9 mouse cellular contexts compared by ENCODE assay signal in the genomic region with DNA sequence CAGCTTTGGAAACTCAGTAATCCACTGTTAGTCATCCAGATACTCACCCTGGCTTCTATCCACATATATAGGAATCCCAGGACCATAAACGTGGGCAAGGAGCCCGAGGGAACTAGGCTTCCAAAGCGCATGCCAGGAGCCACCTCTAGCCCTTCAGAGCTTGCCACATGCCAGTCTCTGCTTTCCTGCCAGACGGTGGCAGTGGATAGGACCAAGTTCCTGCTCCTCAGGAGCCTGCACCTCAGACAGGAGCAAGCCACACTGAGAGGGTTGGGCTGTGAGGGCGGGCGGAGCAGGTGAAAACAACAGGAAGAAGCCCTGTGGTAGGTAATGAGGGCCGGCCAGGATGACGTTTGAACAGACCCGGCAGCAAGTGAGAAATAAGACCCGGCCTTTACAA. TPM values are rescaled to one million over a fixed set of nuclear protein-coding genes. Genes with fewer than 3 reads are reported as not detected.
DNase-seq lines count a peak whose midpoint lies in the region; ATAC-seq and TF ChIP-seq lines count a peak whose summit lies in the region.
"Had no signal": no experiment of that assay in that cellular context is flagged by ENCODE, and none has a peak within 500 bp of the region (broad histone marks: within the 10 kb centered on the region; RNA-seq: fewer than 3 reads in every experiment).

No protein-coding gene starts in this region.

- peak overlapping the region; percentile 23; the same call in 1 of the 2 replicates for H3K9ac ChIP-seq in midbrain, embryonic 13.5 days (replicated peaks)
- no peak overlapping the region for H3K9ac ChIP-seq in midbrain, postnatal 0 days (replicated peaks; ENCODE audit: low read length, poor library complexity, severe bottlenecking)
- no peak overlapping the region for H3K9ac ChIP-seq in stomach, postnatal 0 days (ENCODE audit: low read length)
- no peak overlapping the region for H3K9ac ChIP-seq in midbrain, embryonic 16.5 days (ENCODE audit: low read depth, low read length)

- H3K27ac ChIP-seq in midbrain, embryonic 13.5 days = no peak overlapping the region
- no peak overlapping the region for H3K27ac ChIP-seq in midbrain, postnatal 0 days (ENCODE audit: low read depth, low read length)
- H3K27ac ChIP-seq in stomach, postnatal 0 days (replicated peaks) = no peak overlapping the region
- H3K27ac ChIP-seq in midbrain, embryonic 16.5 days (ENCODE audit: low read length) = no peak overlapping the region

- no peak for ATAC-seq in midbrain, embryonic 13.5 days
- ATAC-seq in midbrain, postnatal 0 days (ENCODE audit: low FRiP score) = no peak
- peak; percentile 60 for ATAC-seq in stomach, postnatal 0 days (ENCODE audit: low FRiP score, low TSS enrichment)
- ATAC-seq in midbrain, embryonic 16.5 days = no peak

- no peaks in the 10 kb centered on the region for H3K27me3 ChIP-seq in midbrain, embryonic 13.5 days
- no peaks in the 10 kb centered on the region for H3K27me3 ChIP-seq in midbrain, postnatal 0 days (ENCODE audit: insufficient read depth, low read length)
- H3K27me3 ChIP-seq in stomach, postnatal 0 days (ENCODE audit: control insufficient read depth, insufficient read depth, low read length) = no peaks in the 10 kb centered on the region
- H3K27me3 ChIP-seq in midbrain, embryonic 16.5 days (ENCODE audit: control insufficient read depth, insufficient read depth, low read depth, low read length) = no peaks in the 10 kb centered on the region

- H3K36me3 ChIP-seq in midbrain, embryonic 13.5 days = peaks cover 31% of the 10 kb centered on the region
- H3K36me3 ChIP-seq in midbrain, postnatal 0 days (ENCODE audit: insufficient read depth, low read length) = peaks cover 15% of the 10 kb centered on the region
- H3K36me3 ChIP-seq in stomach, postnatal 0 days (ENCODE audit: control insufficient read depth, insufficient read depth, low read length) = peaks cover 9% of the 10 kb centered on the region; the same call in 1 of the 2 replicates
- H3K36me3 ChIP-seq in midbrain, embryonic 16.5 days (ENCODE audit: control insufficient read depth, insufficient read depth, low read length) = peaks cover 7% of the 10 kb centered on the region

- WGBS in midbrain, embryonic 13.5 days = 48% methylated on average over 10 of the region's 10 CpGs
- WGBS in midbrain, postnatal 0 days = 57% methylated on average over 10 of the region's 10 CpGs
- WGBS in stomach, postnatal 0 days = 28% methylated on average over 10 of the region's 10 CpGs
- WGBS in midbrain, embryonic 16.5 days = 45% methylated on average over 10 of the region's 10 CpGs

- no peak for TF ChIP-seq CTCF in midbrain, postnatal 0 days (IDR thresholded peaks at IDR 0.05)
- peak; percentile 44 for TF ChIP-seq CTCF in stomach, postnatal 0 days (IDR thresholded peaks at IDR 0.05; ENCODE audit: low read depth)

- H3K4me1 ChIP-seq in midbrain, embryonic 13.5 days (replicated peaks) = peaks cover 30% of the 10 kb centered on the region
- H3K4me1 ChIP-seq in midbrain, postnatal 0 days (ENCODE audit: insufficient read depth, low read length) = peaks cover 5% of the 10 kb centered on the region; the same call in 1 of the 2 replicates
- peaks cover 2% of the 10 kb centered on the region; the same call in 1 of the 2 replicates for H3K4me1 ChIP-seq in stomach, postnatal 0 days (replicated peaks; ENCODE audit: control insufficient read depth, insufficient read depth)
- H3K4me1 ChIP-seq in midbrain, embryonic 16.5 days (ENCODE audit: control insufficient read depth, insufficient read depth, low read length) = peaks cover 15% of the 10 kb centered on the region

- H3K4me2 ChIP-seq in midbrain, embryonic 13.5 days (replicated peaks) = no peak overlapping the region
- no peak overlapping the region for H3K4me2 ChIP-seq in midbrain, postnatal 0 days (ENCODE audit: low read depth, low read length, poor library complexity, severe bottlenecking)
- no peak overlapping the region for H3K4me2 ChIP-seq in stomach, postnatal 0 days (replicated peaks; ENCODE audit: low read depth)
- no peak overlapping the region for H3K4me2 ChIP-seq in midbrain, embryonic 16.5 days (ENCODE audit: low read length)

- H3K4me3 ChIP-seq in midbrain, embryonic 13.5 days (replicated peaks) = no peak overlapping the region
- H3K4me3 ChIP-seq in midbrain, postnatal 0 days (ENCODE audit: low read depth, low read length) = no peak overlapping the region
- no peak overlapping the region for H3K4me3 ChIP-seq in stomach, postnatal 0 days (ENCODE audit: low read depth, low read length)
- no peak overlapping the region for H3K4me3 ChIP-seq in midbrain, embryonic 16.5 days (ENCODE audit: low read depth, low read length)

- DNase-seq in midbrain, postnatal 0 days (ENCODE audit: low spot score) = no peak
- DNase-seq in cerebellum, adult 9-10 months = peak; percentile 77
- DNase-seq in kidney, postnatal 14 days = peak; percentile 43
- DNase-seq in stomach, postnatal 0 days (ENCODE audit: low spot score) = peak; percentile 74
- no peak for DNase-seq in heart, postnatal 4 days
- DNase-seq: heart, postnatal 14 days; thymus, adult 2 months had no signal

- TF ChIP-seq EP300 in stomach, postnatal 0 days (optimal IDR thresholded peaks at IDR 0.05) = no peak

- H3K9me3 ChIP-seq in midbrain, embryonic 13.5 days = no peaks in the 10 kb centered on the region
- no peaks in the 10 kb centered on the region for H3K9me3 ChIP-seq in midbrain, postnatal 0 days (ENCODE audit: low read length)
- no peaks in the 10 kb centered on the region for H3K9me3 ChIP-seq in stomach, postnatal 0 days (ENCODE audit: control insufficient read depth, low read length)
- no peaks in the 10 kb centered on the region for H3K9me3 ChIP-seq in midbrain, embryonic 16.5 days (replicated peaks; ENCODE audit: control insufficient read depth, low read length, poor library complexity, severe bottlenecking)

RNA-seq across cellular contexts. Expression of a gene that starts 2.9 kb away (rescaled TPM):
- polyA plus RNA-seq in midbrain, embryonic 13.5 days (2015; fragmentation: Nextera tagmentation; extraction: Ambion mirVana) = 34.7 and 38.0 TPM in 2 replicates
- total RNA-seq in midbrain, postnatal 0 days (2014; rRNA removed) = 13.8 and 21.1 TPM in 2 replicates
- 42.7 and 45.7 TPM in 2 replicates for polyA plus RNA-seq in midbrain, postnatal 0 days (2015; fragmentation: Nextera tagmentation; extraction: Ambion mirVana)
- polyA plus RNA-seq in stomach, postnatal 0 days (2015; fragmentation: Nextera tagmentation; extraction: Ambion mirVana) = 22.2 and 23.5 TPM in 2 replicates
- total RNA-seq in heart, postnatal 4 days (2021) = 10 to 100 TPM; 11.7 to 13.4 TPM
- polyA plus RNA-seq in midbrain, embryonic 16.5 days (2015; fragmentation: Nextera tagmentation; extraction: Ambion mirVana) = 30.9 and 33.9 TPM in 2 replicates

RNA-seq across cellular contexts. Expression of a gene that starts 10.2 kb away (rescaled TPM):
- 17.5 and 17.7 TPM in 2 replicates for polyA plus RNA-seq in midbrain, embryonic 13.5 days (2015; fragmentation: Nextera tagmentation; extraction: Ambion mirVana)
- total RNA-seq in midbrain, postnatal 0 days (2014; rRNA removed) = 17.2 and 18.3 TPM in 2 replicates
- polyA plus RNA-seq in midbrain, postnatal 0 days (2015; fragmentation: Nextera tagmentation; extraction: Ambion mirVana) = 16.6 and 17.1 TPM in 2 replicates
- 12.4 and 12.7 TPM in 2 replicates for polyA plus RNA-seq in stomach, postnatal 0 days (2015; fragmentation: Nextera tagmentation; extraction: Ambion mirVana)
- total RNA-seq in heart, postnatal 4 days (2021) = 10 to 100 TPM; 14.8 to 15.3 TPM
- 21.2 and 24.4 TPM in 2 replicates for polyA plus RNA-seq in midbrain, embryonic 16.5 days (2015; fragmentation: Nextera tagmentation; extraction: Ambion mirVana)

RNA-seq across cellular contexts. Expression of a gene that starts 22.7 kb away (rescaled TPM):
- polyA plus RNA-seq in midbrain, embryonic 13.5 days (2015; fragmentation: Nextera tagmentation; extraction: Ambion mirVana) = 2.0 and 3.0 TPM in 2 replicates
- total RNA-seq in midbrain, postnatal 0 days (2014; rRNA removed) = 9.0 and 13.2 TPM in 2 replicates
- 3.5 and 4.1 TPM in 2 replicates for polyA plus RNA-seq in midbrain, postnatal 0 days (2015; fragmentation: Nextera tagmentation; extraction: Ambion mirVana)
- polyA plus RNA-seq in stomach, postnatal 0 days (2015; fragmentation: Nextera tagmentation; extraction: Ambion mirVana) = 11.2 and 11.9 TPM in 2 replicates
- 10 to 100 TPM; 42.3 to 49.2 TPM for total RNA-seq in heart, postnatal 4 days (2021)
- 3.0 and 3.4 TPM in 2 replicates for polyA plus RNA-seq in midbrain, embryonic 16.5 days (2015; fragmentation: Nextera tagmentation; extraction: Ambion mirVana)

RNA-seq across cellular contexts. Expression of a gene that starts 41.6 kb away (rescaled TPM):
- polyA plus RNA-seq in midbrain, embryonic 13.5 days (2015; fragmentation: Nextera tagmentation; extraction: Ambion mirVana) = 17.9 and 26.3 TPM in 2 replicates
- total RNA-seq in midbrain, postnatal 0 days (2014; rRNA removed) = 7.8 and 8.9 TPM in 2 replicates
- polyA plus RNA-seq in midbrain, postnatal 0 days (2015; fragmentation: Nextera tagmentation; extraction: Ambion mirVana) = 17.0 and 20.6 TPM in 2 replicates
- 10.1 and 10.6 TPM in 2 replicates for polyA plus RNA-seq in stomach, postnatal 0 days (2015; fragmentation: Nextera tagmentation; extraction: Ambion mirVana)
- 10 to 100 TPM; 10.5 to 11.1 TPM for total RNA-seq in heart, postnatal 4 days (2021)
- 19.3 and 21.5 TPM in 2 replicates for polyA plus RNA-seq in midbrain, embryonic 16.5 days (2015; fragmentation: Nextera tagmentation; extraction: Ambion mirVana)

RNA-seq across cellular contexts. Expression of a gene that starts 52.4 kb away (rescaled TPM):
- polyA plus RNA-seq in midbrain, embryonic 13.5 days (2015; fragmentation: Nextera tagmentation; extraction: Ambion mirVana) = 88.0 and 89.2 TPM in 2 replicates
- total RNA-seq in midbrain, postnatal 0 days (2014; rRNA removed) = 83.2 and 88.5 TPM in 2 replicates
- polyA plus RNA-seq in midbrain, postnatal 0 days (2015; fragmentation: Nextera tagmentation; extraction: Ambion mirVana) = 73.7 and 75.9 TPM in 2 replicates
- 33.0 and 34.5 TPM in 2 replicates for polyA plus RNA-seq in stomach, postnatal 0 days (2015; fragmentation: Nextera tagmentation; extraction: Ambion mirVana)
- total RNA-seq in heart, postnatal 4 days (2021) = 10 to 100 TPM; 96.2 to 99.0 TPM
- polyA plus RNA-seq in midbrain, embryonic 16.5 days (2015; fragmentation: Nextera tagmentation; extraction: Ambion mirVana) = 81.3 and 81.6 TPM in 2 replicates

Comparison
In these comparisons a context has a peak if more than half of its experiments do, and no peak if none do; other contexts are left out.
1. DNase-seq: peak in cerebellum, adult 9-10 months (single experiment), kidney, postnatal 14 days (single experiment) and stomach, postnatal 0 days (single experiment); none in midbrain, postnatal 0 days (single experiment) and heart, postnatal 4 days (single experiment).